Mouse (Mus musculus): ENCODE results near the gene Hddc3. TPM values are rescaled to one million over a fixed set of nuclear protein-coding genes. Genes with fewer than 3 reads are reported as not detected.
"Not testable (repeated sequence)": the region's sequence is repeated elsewhere in the genome, so short reads cannot be mapped to it uniquely, and the experiment has no call there.

The Hddc3 gene
- total and polyA plus RNA-seq, 3 experiments, result 47.1 to 58.1 TPM; not detected in 1

- TF ChIP-seq HCFC1 (IDR thresholded peaks at IDR 0.05; ENCODE audit: low read depth, low read length), result peak; percentile 84
- peak; percentile 94 for TF ChIP-seq MXI1 (IDR thresholded peaks at IDR 0.05; ENCODE audit: low read depth, low read length)
- TF ChIP-seq RCOR1 (IDR thresholded peaks at IDR 0.05; ENCODE audit: low read depth, low read length), result no peak
- peak; percentile 88 for TF ChIP-seq MAX (IDR thresholded peaks at IDR 0.05; ENCODE audit: low read length)
- no peak for TF ChIP-seq ZC3H11A (IDR thresholded peaks at IDR 0.05; ENCODE audit: low read depth, low read length)
- peak; percentile 35; the same call in 1 of the 2 replicates for TF ChIP-seq USF1 (IDR thresholded peaks at IDR 0.05; ENCODE audit: low read depth, low read length)
- TF ChIP-seq NRF1 (IDR thresholded peaks at IDR 0.05; ENCODE audit: insufficient read depth, low read depth, low read length, poor library complexity, severe bottlenecking), result peak; percentile 73
- TF ChIP-seq NELFE (IDR thresholded peaks at IDR 0.05; ENCODE audit: low read depth, low read length), result peak; percentile 97
- TF ChIP-seq MYB (IDR thresholded peaks at IDR 0.05; ENCODE audit: low read depth, low read length), result no peak
- TF ChIP-seq MAFK (IDR thresholded peaks at IDR 0.05; ENCODE audit: borderline replicate concordance, low read depth, low read length), result no peak
- peak; percentile 39; the same call in 1 of the 2 replicates for TF ChIP-seq JUND (IDR thresholded peaks at IDR 0.05; ENCODE audit: low read depth, low read length)
Measured at GRCm38 (mm10) chr7:80324043-80324815, 18.7 kb upstream of the Hddc3 start, which contains the start of gene Rccd1 (continued).

GRCm38 (mm10) chr7:80324816-80325119, 18.1 kb upstream of the Hddc3 start:
- Histone ChIP-seq H3K4me3 (ENCODE audit: control insufficient read depth in 1 of 2, insufficient read depth in 1 of 2, low read depth in 2 of 2, low read length in 2 of 2) (peak overlapping the region in 1 of 2 experiments; percentile 94; a peak in 2 of 4 replicates), H3K79me2 (ENCODE audit: control insufficient read depth, insufficient read depth, low read length, poor library complexity) (peaks cover 24% of the 10 kb centered on the region), H3K9ac (ENCODE audit: control insufficient read depth, low read depth, low read length, poor library complexity, severe bottlenecking) (peak overlapping the region; percentile 70)
- peak; percentile 76; the same call in 1 of the 2 replicates for TF ChIP-seq ZNF384 (IDR thresholded peaks at IDR 0.05; ENCODE audit: low read depth, low read length)
- H3K9me3 ChIP-seq (replicated peaks; ENCODE audit: insufficient read depth, low read length); DNase-seq (ENCODE audit: low read depth, low spot score); H3K27ac ChIP-seq (ENCODE audit: control insufficient read depth, low read depth, low read length); H3K36me3 ChIP-seq (ENCODE audit: control insufficient read depth in 1 of 2, insufficient read depth in 2 of 2, low read length in 2 of 2); H3K4me1 ChIP-seq (ENCODE audit: control insufficient read depth in 1 of 2, insufficient read depth in 2 of 2, low read length in 2 of 2); H3K27me3 ChIP-seq (ENCODE audit: control insufficient read depth in 1 of 2, insufficient read depth in 2 of 2, low read length in 2 of 2): not testable (repeated sequence)

GRCm38 (mm10) chr7:80325292-80325868, 17.5 kb upstream of the Hddc3 start:
- Histone ChIP-seq H3K27ac (ENCODE audit: control insufficient read depth, low read depth, low read length) (no peak overlapping the region), H3K36me3 (ENCODE audit: control insufficient read depth in 1 of 2, insufficient read depth in 2 of 2, low read length in 2 of 2) (peaks cover 0 to 4% of the 10 kb centered on the region in 2 experiments; a peak in 3 of 4 replicates), H3K4me1 (ENCODE audit: control insufficient read depth in 1 of 2, insufficient read depth in 2 of 2, low read length in 2 of 2) (peaks cover 0 to 7% of the 10 kb centered on the region in 2 experiments; a peak in 2 of 4 replicates), H3K9ac (ENCODE audit: control insufficient read depth, low read depth, low read length, poor library complexity, severe bottlenecking) (no peak overlapping the region), H3K4me3 (ENCODE audit: control insufficient read depth in 1 of 2, insufficient read depth in 1 of 2, low read depth in 2 of 2, low read length in 2 of 2) (no peak overlapping the region), H3K27me3 (ENCODE audit: control insufficient read depth in 1 of 2, insufficient read depth in 2 of 2, low read length in 2 of 2) (no peaks in the 10 kb centered on the region), H3K9me3 (replicated peaks; ENCODE audit: insufficient read depth, low read length) (no peaks in the 10 kb centered on the region), H3K79me2 (ENCODE audit: control insufficient read depth, insufficient read depth, low read length, poor library complexity) (peaks cover 24% of the 10 kb centered on the region)
- no peak for TF ChIP-seq BHLHE40 (IDR thresholded peaks at IDR 0.05; ENCODE audit: borderline replicate concordance, low read depth, low read length)
- TF ChIP-seq MYC (IDR thresholded peaks at IDR 0.05; ENCODE audit: low read depth, low read length), result no peak
- no peak for TF ChIP-seq TBP (IDR thresholded peaks at IDR 0.05; ENCODE audit: low read depth, low read length)
- TF ChIP-seq TCF12 (IDR thresholded peaks at IDR 0.05; ENCODE audit: low read depth, low read length), result no peak
- no peak for TF ChIP-seq POLR2AphosphoS2 (IDR thresholded peaks at IDR 0.05; ENCODE audit: low read length)
- TF ChIP-seq GATA1 (IDR thresholded peaks at IDR 0.05; ENCODE audit: low read depth, low read length), result no peak
- no peak for TF ChIP-seq USF1 (IDR thresholded peaks at IDR 0.05; ENCODE audit: low read depth, low read length)
- TF ChIP-seq NELFE (IDR thresholded peaks at IDR 0.05; ENCODE audit: low read depth, low read length), result no peak
- DNase-seq (ENCODE audit: low read depth, low spot score), result no peak
